Mouse (Mus musculus) CH12.LX (cell line): ENCODE measurements at regions not wholly inside any gene's neighbourhood (a gene's known extent, or its start where the extent isn't known, plus 50 kb on each side); places are given as distances from the start of the nearest gene placed in this dataset.

Experiments
- DNase-seq: peaks from one replicate; pipeline ENCODE4 v3.0.0-alpha.2; 2013; ENCODE audit errors: extremely low read depth
- H3K27ac ChIP-seq: 2 replicates; pipeline ENCODE4 v1.5.1; 2012; ENCODE audit warnings: low read depth, mild to moderate bottlenecking, control low read depth, moderate library complexity; ENCODE audit not compliant: insufficient read depth
- H3K27me3 ChIP-seq: replicated peaks from 2 replicates; pipeline ENCODE3; 2012; ENCODE audit warnings: inconsistent platforms
- H3K36me3 ChIP-seq, 2 experiments: replicated peaks in 1 of 2; 2 replicates each; pipeline versions ENCODE3 to v1.6.1; 2012; ENCODE audit warnings: inconsistent platforms in 1 of 2, low read length in 1 of 2, mild to moderate bottlenecking in 1 of 2, mixed read lengths in 1 of 2, moderate library complexity in 1 of 2; ENCODE audit not compliant: control insufficient read depth in 1 of 2, insufficient read depth in 1 of 2
- H3K4me1 ChIP-seq, 2 experiments: 2 replicates each; pipeline ENCODE4 v1.6.1; 2012; ENCODE audit warnings: inconsistent platforms in 1 of 2, moderate library complexity in 1 of 2; ENCODE audit not compliant: insufficient read depth in 2 of 2, control insufficient read depth in 1 of 2
- H3K4me2 ChIP-seq: 2 replicates; pipeline ENCODE4 v1.6.1; 2012; ENCODE audit warnings: low read depth, mild to moderate bottlenecking, control low read depth; ENCODE audit not compliant: poor library complexity, insufficient read depth, severe bottlenecking
- H3K4me3 ChIP-seq, 3 experiments: fragments of 150-350 bp in 1 of 3; sonication (generic) in 1 of 3; replicated peaks in 1 of 3; 2 replicates each; pipeline versions ENCODE3 to v1.5.1; 2011 to 2012; ENCODE audit warnings: low read depth in 2 of 3, low read length in 2 of 3, mild to moderate bottlenecking in 2 of 3, moderate library complexity in 2 of 3, control low read depth in 1 of 3, improper control_type of control experiment in 1 of 3, inconsistent platforms in 1 of 3, mixed read lengths in 1 of 3; ENCODE audit not compliant: poor library complexity in 1 of 3
- H3K79me2 ChIP-seq: replicated peaks from 2 replicates; pipeline ENCODE4 v1.6.1; 2012; ENCODE audit warnings: mild to moderate bottlenecking, moderate library complexity; ENCODE audit not compliant: control insufficient read depth, poor library complexity, insufficient read depth, severe bottlenecking; ENCODE audit errors: extremely low read depth
- H3K9ac ChIP-seq: 2 replicates; pipeline ENCODE4 v1.6.1; 2012; ENCODE audit warnings: low read depth, mild to moderate bottlenecking, control low read depth, moderate library complexity; ENCODE audit not compliant: insufficient read depth
- H3K9me3 ChIP-seq: replicated peaks from 2 replicates; pipeline ENCODE3; 2012; ENCODE audit warnings: low read length, inconsistent platforms, mixed read lengths
- CHD1 ChIP-seq: IDR thresholded peaks from 2 replicates; pipeline ENCODE4 v1.6.1; 2012; ENCODE audit warnings: low read depth, low read length, improper control_type of control experiment, inconsistent platforms
- CHD2 ChIP-seq: IDR thresholded peaks from 2 replicates; pipeline ENCODE4 v1.6.1; 2011; ENCODE audit warnings: low read length, improper control_type of control experiment
- CTCF ChIP-seq, 2 experiments: IDR thresholded peaks in 1 of 2; conservative IDR thresholded peaks in 1 of 2; 2 replicates each; pipeline ENCODE4 v1.5.1; 2011 to 2012; ENCODE audit warnings: low read depth in 2 of 2, low read length in 2 of 2, improper control_type of control experiment in 1 of 2, inconsistent platforms in 1 of 2, mild to moderate bottlenecking in 1 of 2, moderate library complexity in 1 of 2
- ELF1 ChIP-seq: IDR thresholded peaks from 2 replicates; pipeline ENCODE4 v1.6.1; 2014; ENCODE audit warnings: low read depth, mild to moderate bottlenecking, inconsistent platforms, low read length, improper control_type of control experiment
- EP300 ChIP-seq: IDR thresholded peaks from 2 replicates; pipeline ENCODE4 v1.6.1; 2011; ENCODE audit warnings: low read length, improper control_type of control experiment
- ETS1 ChIP-seq: conservative IDR thresholded peaks from 2 replicates; pipeline ENCODE4 v1.6.1; 2012; ENCODE audit warnings: low read depth, mild to moderate bottlenecking, inconsistent platforms, low read length, improper control_type of control experiment, moderate library complexity
- GABPA ChIP-seq: IDR thresholded peaks from 2 replicates; pipeline ENCODE4 v1.6.1; 2012; ENCODE audit warnings: low read depth, low read length, improper control_type of control experiment, inconsistent platforms; ENCODE audit not compliant: insufficient replicate concordance
- JUN ChIP-seq: IDR thresholded peaks from 2 replicates; pipeline ENCODE4 v1.6.1; 2011; ENCODE audit warnings: low read depth, mild to moderate bottlenecking, low read length, improper control_type of control experiment, moderate library complexity; ENCODE audit not compliant: insufficient read depth
- MAZ ChIP-seq: IDR thresholded peaks from 2 replicates; pipeline ENCODE4 v1.6.1; 2012; ENCODE audit warnings: low read depth, mild to moderate bottlenecking, inconsistent platforms, low read length, improper control_type of control experiment, moderate library complexity
- MEF2A ChIP-seq: IDR thresholded peaks from 2 replicates; pipeline ENCODE4 v1.6.1; 2014; ENCODE audit warnings: low read depth, mild to moderate bottlenecking, inconsistent platforms, low read length, improper control_type of control experiment, borderline replicate concordance
- MXI1 ChIP-seq: IDR thresholded peaks from 2 replicates; pipeline ENCODE4 v1.6.1; 2011; ENCODE audit warnings: mild to moderate bottlenecking, low read depth, low read length, improper control_type of control experiment
- MYC ChIP-seq: IDR thresholded peaks from 2 replicates; pipeline ENCODE4 v1.6.1; 2011; ENCODE audit warnings: low read depth, mild to moderate bottlenecking, improper control_type of control experiment, low read length
- NELFE ChIP-seq: IDR thresholded peaks from 2 replicates; pipeline ENCODE4 v1.6.1; 2011; ENCODE audit warnings: low read depth, low read length, improper control_type of control experiment
- NRF1 ChIP-seq: IDR thresholded peaks from 2 replicates; pipeline ENCODE4 v1.6.1; 2014; ENCODE audit warnings: low read depth, mild to moderate bottlenecking, inconsistent platforms, low read length, improper control_type of control experiment, moderate library complexity
- RAD21 ChIP-seq: IDR thresholded peaks from 2 replicates; pipeline ENCODE4 v1.6.1; 2011; ENCODE audit warnings: low read depth, mild to moderate bottlenecking, low read length, improper control_type of control experiment, moderate library complexity
- RCOR1 ChIP-seq: conservative IDR thresholded peaks from 2 replicates; pipeline ENCODE4 v1.6.1; 2012; ENCODE audit warnings: low read depth, mild to moderate bottlenecking, inconsistent platforms, low read length, improper control_type of control experiment
- SIN3A ChIP-seq: IDR thresholded peaks from 2 replicates; pipeline ENCODE4 v1.6.1; 2012; ENCODE audit warnings: low read length, improper control_type of control experiment, inconsistent platforms
- SMC3 ChIP-seq: IDR thresholded peaks from 2 replicates; pipeline ENCODE4 v1.6.1; 2011; ENCODE audit warnings: low read depth, low read length, improper control_type of control experiment
- TBP ChIP-seq: conservative IDR thresholded peaks from 2 replicates; pipeline ENCODE4 v1.6.1; 2011; ENCODE audit warnings: low read depth, low read length, improper control_type of control experiment
- TCF12 ChIP-seq: IDR thresholded peaks from 2 replicates; pipeline ENCODE4 v1.6.1; 2014; ENCODE audit warnings: low read depth, mild to moderate bottlenecking, inconsistent platforms, low read length, improper control_type of control experiment
- ZKSCAN1 ChIP-seq: IDR thresholded peaks from 2 replicates; pipeline ENCODE4 v1.6.1; 2012; ENCODE audit warnings: low read depth, inconsistent platforms, low read length, improper control_type of control experiment, borderline replicate concordance
- ZNF384 ChIP-seq: IDR thresholded peaks from 2 replicates; pipeline ENCODE4 v1.6.1; 2012; ENCODE audit warnings: low read depth, low read length, improper control_type of control experiment, inconsistent platforms
- dilution Hi-C: fragments of 300-500 bp; cut with MboI; formaldehyde crosslinking; loops from 2 replicates; pipeline ENCODE4 v1.14.3; 2020; ENCODE audit warnings: low sequenced_read_pairs; ENCODE audit not compliant: extremely low pct_unique_long_range_greater_than_20kb, extremely low pct_ligation_motif_present
- in situ Hi-C: fragments of 300-500 bp; cut with MboI; formaldehyde crosslinking; loops from 3 replicates; pipeline ENCODE4 v1.14.3; 2019; ENCODE audit warnings: low sequenced_read_pairs, low pct_ligation_motif_present, low pct_unique_long_range_greater_than_20kb, mixed read lengths

GRCm38 (mm10) chr4:105884791-105885190 lies 95.1 kb downstream of the Gm12728 start:
- peaks cover 2% of the 10 kb centered on the region for H3K9me3 ChIP-seq
- no peak for TF ChIP-seq SIN3A
- TF ChIP-seq ZNF384, result no peak
- TF ChIP-seq ETS1, result no peak
- no peak for TF ChIP-seq CTCF (conservative IDR thresholded peaks at IDR 0.05 in 1 of 2, IDR thresholded peaks at IDR 0.05 in 1 of 2; ENCODE audit: low read depth in 2 of 2, low read length in 2 of 2)
- no peak for TF ChIP-seq SMC3
- no peak for TF ChIP-seq TBP
- TF ChIP-seq NRF1, result no peak
- TF ChIP-seq MEF2A, result no peak
- TF ChIP-seq GABPA, result no peak
- TF ChIP-seq ZKSCAN1, result no peak
- TF ChIP-seq JUN, result no peak
- TF ChIP-seq RAD21, result no peak
- dilution Hi-C loops (no loop called here), in situ Hi-C loops (no loop called here)
- H3K4me1 ChIP-seq, result no peaks in the 10 kb centered on the region
- no peak overlapping the region for H3K27ac ChIP-seq
- H3K4me3 ChIP-seq, result no peak overlapping the region
- H3K36me3 ChIP-seq, result no peaks in the 10 kb centered on the region
- no peak overlapping the region for H3K9ac ChIP-seq
- no peak for DNase-seq
- H3K79me2 ChIP-seq, result no peaks in the 10 kb centered on the region
- no peak overlapping the region for H3K4me2 ChIP-seq
- H3K27me3 ChIP-seq, result peaks cover 33% of the 10 kb centered on the region

- in situ Hi-C loops, result no loop called here
- Histone ChIP-seq H3K27me3 (peaks cover 18% of the 10 kb centered on the region), H3K4me2 (no peak overlapping the region), H3K36me3 (no peaks in the 10 kb centered on the region), H3K4me3 (no peak overlapping the region), H3K9ac (no peak overlapping the region)
- DNase-seq, result no peak
- no peak for TF ChIP-seq NRF1
- no peak for TF ChIP-seq TCF12
- no peak for TF ChIP-seq MYC
- no peak for TF ChIP-seq ELF1
- no peak for TF ChIP-seq MXI1
- TF ChIP-seq MAZ, result no peak
- TF ChIP-seq NELFE, result no peak
- TF ChIP-seq RCOR1, result no peak
- no peak for TF ChIP-seq CHD1
- no peak for TF ChIP-seq CHD2
- no peak for TF ChIP-seq EP300
- TF ChIP-seq, all 38 proteins: peak for 0
- no peak overlapping the region for H3K27ac ChIP-seq
- dilution Hi-C loops, result no loop called here
- H3K79me2 ChIP-seq, result no peaks in the 10 kb centered on the region
- H3K9me3 ChIP-seq, result peaks cover 2% of the 10 kb centered on the region
- H3K4me1 ChIP-seq, result no peaks in the 10 kb centered on the region
Measured at GRCm38 (mm10) chr4:105891438-105891837, 101.8 kb downstream of the Gm12728 start.
